Mouse (Mus musculus): ENCODE results near the gene Zcchc7. TPM values are rescaled to one million over a fixed set of nuclear protein-coding genes. Genes with fewer than 3 reads are reported as not detected.

The Zcchc7 gene
- polyA plus RNA-seq, 1 experiment from 2014 or later, result 16.3 TPM

- no peak overlapping the region for H3K27ac ChIP-seq (replicated peaks; ENCODE audit: low read depth, low read length)
- H3K36me3 ChIP-seq (replicated peaks; ENCODE audit: control insufficient read depth, insufficient read depth, low read depth, low read length), result no peaks in the 10 kb centered on the region
- H3K4me2 ChIP-seq (ENCODE audit: low read depth, low read length), result no peak overlapping the region
- WGBS, result 91% methylated on average over 5 of the region's 5 CpGs
- ATAC-seq (replicated peaks; ENCODE audit: insufficient number of reproducible peaks, low FRiP score, low TSS enrichment, low read depth) (no peak), DNase-seq (ENCODE audit: low spot score) (no peak)
- H3K4me1 ChIP-seq (ENCODE audit: control insufficient read depth, insufficient read depth, low read length), result no peaks in the 10 kb centered on the region
- no peak overlapping the region for H3K9ac ChIP-seq (replicated peaks; ENCODE audit: low read length)
- no peak overlapping the region for H3K4me3 ChIP-seq (ENCODE audit: low read depth, low read length)
- H3K9me3 ChIP-seq (replicated peaks; ENCODE audit: control insufficient read depth, low read length), result no peaks in the 10 kb centered on the region
- no peaks in the 10 kb centered on the region for H3K27me3 ChIP-seq (ENCODE audit: control insufficient read depth, insufficient read depth, low read length)
These were observed 167.4 kb downstream of the Zcchc7 start for GRCm38 (mm10) chr4:44923129-44923481.

DNA sequence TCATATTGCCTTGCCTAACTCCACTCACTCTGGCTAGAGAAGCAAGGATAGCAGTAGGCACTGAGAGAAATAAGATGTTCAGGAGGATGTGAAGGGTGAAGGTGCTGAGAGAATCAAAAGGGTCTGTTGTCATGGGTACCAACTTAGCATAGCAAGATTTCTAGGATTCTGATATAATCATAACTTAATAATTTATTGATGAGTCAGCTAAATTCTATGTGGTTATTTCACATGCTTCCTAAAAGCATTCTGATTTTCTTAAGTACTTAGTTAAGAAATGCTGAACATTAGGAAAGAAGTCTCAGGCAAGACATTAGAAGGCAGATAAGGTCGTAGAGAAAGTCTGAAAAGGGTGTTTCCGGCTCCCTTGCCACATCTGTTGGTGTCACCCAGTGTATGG lies 172.3 kb downstream of the Zcchc7 start:
- no peaks in the 10 kb centered on the region for H3K27me3 ChIP-seq (ENCODE audit: control insufficient read depth, insufficient read depth, low read length)
- no peak overlapping the region for H3K27ac ChIP-seq (replicated peaks; ENCODE audit: low read depth, low read length)
- H3K36me3 ChIP-seq (replicated peaks; ENCODE audit: control insufficient read depth, insufficient read depth, low read depth, low read length), result no peaks in the 10 kb centered on the region
- no peak overlapping the region for H3K9ac ChIP-seq (replicated peaks; ENCODE audit: low read length)
- no peak for ATAC-seq (replicated peaks; ENCODE audit: insufficient number of reproducible peaks, low FRiP score, low TSS enrichment, low read depth)
- whole genome bisulfite sequencing, result 66% methylated on average over 2 of the region's 2 CpGs
- no peaks in the 10 kb centered on the region for H3K4me1 ChIP-seq (ENCODE audit: control insufficient read depth, insufficient read depth, low read length)
- no peak overlapping the region for H3K4me3 ChIP-seq (ENCODE audit: low read depth, low read length)
- H3K4me2 ChIP-seq (ENCODE audit: low read depth, low read length), result no peak overlapping the region
- H3K9me3 ChIP-seq (replicated peaks; ENCODE audit: control insufficient read depth, low read length), result no peaks in the 10 kb centered on the region
- no peak for DNase-seq (ENCODE audit: low spot score)

GRCm38 (mm10) chr4:44928790-44929189 lies 173.1 kb downstream of the Zcchc7 start:
- H3K27me3 ChIP-seq (ENCODE audit: control insufficient read depth, insufficient read depth, low read length), result no peaks in the 10 kb centered on the region
- H3K27ac ChIP-seq (replicated peaks; ENCODE audit: low read depth, low read length), result no peak overlapping the region
- H3K9me3 ChIP-seq (replicated peaks; ENCODE audit: control insufficient read depth, low read length), result no peaks in the 10 kb centered on the region
- WGBS, result 76% methylated on average over 3 of the region's 3 CpGs
- no peak overlapping the region for H3K4me3 ChIP-seq (ENCODE audit: low read depth, low read length)
- DNase-seq (ENCODE audit: low spot score) (no peak), ATAC-seq (replicated peaks; ENCODE audit: insufficient number of reproducible peaks, low FRiP score, low TSS enrichment, low read depth) (no peak)
- no peaks in the 10 kb centered on the region for H3K4me1 ChIP-seq (ENCODE audit: control insufficient read depth, insufficient read depth, low read length)
- H3K4me2 ChIP-seq (ENCODE audit: low read depth, low read length), result no peak overlapping the region
- no peak overlapping the region for H3K9ac ChIP-seq (replicated peaks; ENCODE audit: low read length)
- peaks cover 3% of the 10 kb centered on the region; the same call in 1 of the 2 replicates for H3K36me3 ChIP-seq (replicated peaks; ENCODE audit: control insufficient read depth, insufficient read depth, low read depth, low read length)

GRCm38 (mm10) chr4:44930406-44930805 lies 174.7 kb downstream of the Zcchc7 start:
- H3K4me3 ChIP-seq (ENCODE audit: low read depth, low read length), result no peak overlapping the region
- no peak overlapping the region for H3K27ac ChIP-seq (replicated peaks; ENCODE audit: low read depth, low read length)
- H3K9me3 ChIP-seq (replicated peaks; ENCODE audit: control insufficient read depth, low read length), result no peaks in the 10 kb centered on the region
- H3K4me2 ChIP-seq (ENCODE audit: low read depth, low read length), result no peak overlapping the region
- peaks cover 3% of the 10 kb centered on the region; the same call in 1 of the 2 replicates for H3K36me3 ChIP-seq (replicated peaks; ENCODE audit: control insufficient read depth, insufficient read depth, low read depth, low read length)
- WGBS, result 92% methylated on average over 7 of the region's 7 CpGs
- H3K9ac ChIP-seq (replicated peaks; ENCODE audit: low read length), result no peak overlapping the region
- ATAC-seq (replicated peaks; ENCODE audit: insufficient number of reproducible peaks, low FRiP score, low TSS enrichment, low read depth) (no peak), DNase-seq (ENCODE audit: low spot score) (no peak)
- H3K27me3 ChIP-seq (ENCODE audit: control insufficient read depth, insufficient read depth, low read length), result no peaks in the 10 kb centered on the region
- no peaks in the 10 kb centered on the region for H3K4me1 ChIP-seq (ENCODE audit: control insufficient read depth, insufficient read depth, low read length)

GRCm38 (mm10) chr4:44931732-44932131 lies 176.1 kb downstream of the Zcchc7 start:
- Histone ChIP-seq H3K27ac (replicated peaks; ENCODE audit: low read depth, low read length) (no peak overlapping the region), H3K4me3 (ENCODE audit: low read depth, low read length) (no peak overlapping the region), H3K27me3 (ENCODE audit: control insufficient read depth, insufficient read depth, low read length) (no peaks in the 10 kb centered on the region), H3K4me2 (ENCODE audit: low read depth, low read length) (no peak overlapping the region), H3K9me3 (replicated peaks; ENCODE audit: control insufficient read depth, low read length) (no peaks in the 10 kb centered on the region), H3K9ac (replicated peaks; ENCODE audit: low read length) (no peak overlapping the region), H3K4me1 (ENCODE audit: control insufficient read depth, insufficient read depth, low read length) (no peaks in the 10 kb centered on the region), H3K36me3 (replicated peaks; ENCODE audit: control insufficient read depth, insufficient read depth, low read depth, low read length) (peaks cover 3% of the 10 kb centered on the region; the same call in 1 of the 2 replicates)
- ATAC-seq (replicated peaks; ENCODE audit: insufficient number of reproducible peaks, low FRiP score, low TSS enrichment, low read depth) (no peak), DNase-seq (ENCODE audit: low spot score) (no peak)
- 94% methylated on average over 6 of the region's 6 CpGs for WGBS

DNA sequence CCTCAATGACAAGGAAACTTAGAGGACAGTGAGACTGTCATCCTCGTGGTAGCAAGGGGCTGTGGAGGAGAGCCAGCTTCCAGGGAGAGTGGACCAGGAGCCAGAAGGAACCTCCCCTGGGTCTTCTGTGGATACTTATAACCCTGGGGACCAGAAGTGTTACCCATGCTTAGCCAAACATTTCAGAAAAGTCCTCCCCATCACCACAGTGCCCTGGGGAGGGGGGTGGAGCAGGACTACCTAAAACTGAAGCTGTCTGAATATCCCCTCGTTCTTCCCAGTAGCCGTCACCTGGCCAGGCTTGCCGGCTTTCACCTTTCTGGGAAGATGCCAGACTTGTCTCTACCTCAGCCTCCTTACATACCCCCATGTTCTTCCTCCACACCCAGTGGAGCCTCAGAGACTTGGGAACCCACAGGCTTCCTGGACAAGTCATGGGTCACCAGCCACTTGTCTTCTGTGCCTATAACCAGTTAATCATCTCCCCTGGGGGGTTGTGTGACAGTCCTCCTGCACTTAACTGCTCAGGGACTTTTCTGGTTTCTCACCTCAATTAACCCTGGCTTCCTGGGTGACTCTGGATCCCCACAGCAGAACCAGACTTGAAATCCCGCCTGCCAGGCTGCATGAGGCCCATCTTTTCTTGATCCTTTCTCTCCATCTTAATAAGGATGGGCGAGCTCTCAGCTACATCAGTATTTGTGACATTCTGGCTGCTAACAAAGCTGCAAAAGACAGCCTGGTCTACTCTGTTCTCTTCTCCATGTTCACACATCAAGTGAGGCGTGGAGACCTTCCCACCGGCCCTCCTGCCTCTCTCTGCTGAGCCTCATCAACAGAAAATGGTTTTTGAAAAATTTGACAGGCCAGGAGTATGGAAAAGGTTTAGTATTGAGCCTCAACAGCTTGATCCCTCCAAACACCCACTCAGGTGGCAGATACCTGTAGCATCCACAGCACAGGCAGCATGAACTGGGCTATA lies 183.0 kb downstream of the Zcchc7 start:
- Histone ChIP-seq H3K36me3 (replicated peaks; ENCODE audit: control insufficient read depth, insufficient read depth, low read depth, low read length) (peaks cover under 1% of the 10 kb centered on the region; the same call in 1 of the 2 replicates), H3K27me3 (ENCODE audit: control insufficient read depth, insufficient read depth, low read length) (no peaks in the 10 kb centered on the region), H3K27ac (replicated peaks; ENCODE audit: low read depth, low read length) (no peak overlapping the region), H3K4me1 (ENCODE audit: control insufficient read depth, insufficient read depth, low read length) (no peaks in the 10 kb centered on the region), H3K9me3 (replicated peaks; ENCODE audit: control insufficient read depth, low read length) (no peaks in the 10 kb centered on the region), H3K9ac (replicated peaks; ENCODE audit: low read length) (no peak overlapping the region), H3K4me2 (ENCODE audit: low read depth, low read length) (no peak overlapping the region), H3K4me3 (ENCODE audit: low read depth, low read length) (no peak overlapping the region)
- ATAC-seq (replicated peaks; ENCODE audit: insufficient number of reproducible peaks, low FRiP score, low TSS enrichment, low read depth) (no peak), DNase-seq (ENCODE audit: low spot score) (no peak)
- WGBS, result 74% methylated on average over 8 of the region's 8 CpGs

GRCm38 (mm10) chr4:44939576-44940249 lies 184.0 kb downstream of the Zcchc7 start:
- no peaks in the 10 kb centered on the region for H3K4me1 ChIP-seq (ENCODE audit: control insufficient read depth, insufficient read depth, low read length)
- WGBS, result 90% methylated on average over 14 of the region's 14 CpGs
- DNase-seq (ENCODE audit: low spot score), result no peak

GRCm38 (mm10) chr4:44940286-44940685 lies 184.6 kb downstream of the Zcchc7 start:
- 79% methylated on average over 9 of the region's 9 CpGs for WGBS
- no peak overlapping the region for H3K27ac ChIP-seq (replicated peaks; ENCODE audit: low read depth, low read length)
- H3K4me3 ChIP-seq (ENCODE audit: low read depth, low read length), result no peak overlapping the region
- H3K4me2 ChIP-seq (ENCODE audit: low read depth, low read length), result no peak overlapping the region
- no peaks in the 10 kb centered on the region for H3K36me3 ChIP-seq (replicated peaks; ENCODE audit: control insufficient read depth, insufficient read depth, low read depth, low read length)
- H3K4me1 ChIP-seq (ENCODE audit: control insufficient read depth, insufficient read depth, low read length), result no peaks in the 10 kb centered on the region
- no peaks in the 10 kb centered on the region for H3K9me3 ChIP-seq (replicated peaks; ENCODE audit: control insufficient read depth, low read length)
- no peak overlapping the region for H3K9ac ChIP-seq (replicated peaks; ENCODE audit: low read length)
- no peaks in the 10 kb centered on the region for H3K27me3 ChIP-seq (ENCODE audit: control insufficient read depth, insufficient read depth, low read length)
- ATAC-seq (replicated peaks; ENCODE audit: insufficient number of reproducible peaks, low FRiP score, low TSS enrichment, low read depth), result no peak
- no peak for DNase-seq (ENCODE audit: low spot score)

More at GRCm38 (mm10) chr4:44939576-44940249, 184.0 kb downstream of the Zcchc7 start:
- no peak overlapping the region for H3K27ac ChIP-seq (replicated peaks; ENCODE audit: low read depth, low read length)
- no peak overlapping the region for H3K4me2 ChIP-seq (ENCODE audit: low read depth, low read length)
- no peak overlapping the region for H3K9ac ChIP-seq (replicated peaks; ENCODE audit: low read length)
- H3K27me3 ChIP-seq (ENCODE audit: control insufficient read depth, insufficient read depth, low read length), result no peaks in the 10 kb centered on the region
- no peaks in the 10 kb centered on the region for H3K9me3 ChIP-seq (replicated peaks; ENCODE audit: control insufficient read depth, low read length)
- H3K4me3 ChIP-seq (ENCODE audit: low read depth, low read length), result no peak overlapping the region
- H3K36me3 ChIP-seq (replicated peaks; ENCODE audit: control insufficient read depth, insufficient read depth, low read depth, low read length), result no peaks in the 10 kb centered on the region
- no peak for ATAC-seq (replicated peaks; ENCODE audit: insufficient number of reproducible peaks, low FRiP score, low TSS enrichment, low read depth)
